26 mouse cellular contexts compared by ENCODE assay signal in the genomic region with DNA sequence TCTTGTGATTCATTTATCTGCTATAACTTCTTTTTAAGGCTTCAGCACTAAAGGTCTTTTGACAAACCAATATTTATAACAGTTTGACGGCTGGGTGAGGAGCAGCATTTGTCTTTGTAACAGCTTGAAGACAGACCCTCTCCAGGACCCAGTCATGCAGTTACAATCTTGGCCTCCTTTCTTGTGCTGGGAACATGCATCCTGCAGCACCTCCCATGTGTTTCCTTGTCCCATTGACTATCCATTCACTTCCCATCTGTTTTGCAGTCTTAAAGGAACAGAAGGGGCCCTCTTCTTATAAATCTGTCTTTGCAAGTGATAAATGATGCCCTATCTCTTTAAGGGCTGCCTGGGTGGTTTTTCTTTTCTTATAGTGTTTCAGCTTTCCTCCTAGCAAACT.
DNase-seq lines count a peak whose midpoint lies in the region; ATAC-seq and TF ChIP-seq lines count a peak whose summit lies in the region.
"Had no signal": no experiment of that assay in that cellular context is flagged by ENCODE, and none has a peak within 500 bp of the region (broad histone marks: within the 10 kb centered on the region; RNA-seq: fewer than 3 reads in every experiment).

No protein-coding gene starts in this region.

- 8% methylated on average over 1 of the region's 1 CpGs for WGBS in hindbrain, embryonic 16.5 days
- WGBS in hindbrain, embryonic 10.5 days: 42% methylated on average over 1 of the region's 1 CpGs
- WGBS in midbrain, postnatal 0 days: 42% methylated on average over 1 of the region's 1 CpGs
- 42% methylated on average over 1 of the region's 1 CpGs for WGBS in midbrain, embryonic 15.5 days

- no peaks in the 10 kb centered on the region for H3K36me3 ChIP-seq in hindbrain, embryonic 16.5 days (ENCODE audit: control insufficient read depth, insufficient read depth, low read length)
- H3K36me3 ChIP-seq in hindbrain, embryonic 10.5 days: peaks cover 41% of the 10 kb centered on the region
- H3K36me3 ChIP-seq in midbrain, postnatal 0 days (ENCODE audit: insufficient read depth, low read length): 0 out of 2 replicates have a peak, but pooled peaks cover 18% of the 10 kb centered on the region
- peaks cover 3% of the 10 kb centered on the region for H3K36me3 ChIP-seq in midbrain, embryonic 15.5 days (replicated peaks)

- H3K9me3 ChIP-seq in hindbrain, embryonic 16.5 days (ENCODE audit: control insufficient read depth, low read length): no peaks in the 10 kb centered on the region; the same call in 1 of the 2 replicates
- H3K9me3 ChIP-seq in hindbrain, embryonic 10.5 days: no peaks in the 10 kb centered on the region
- H3K9me3 ChIP-seq in midbrain, postnatal 0 days (ENCODE audit: low read length): no peaks in the 10 kb centered on the region
- H3K9me3 ChIP-seq in midbrain, embryonic 15.5 days: no peaks in the 10 kb centered on the region
- H3K9me3 ChIP-seq: embryonic facial prominence, embryonic 15.5 days; heart, embryonic 13.5 days; hindbrain, embryonic 13.5 days; limb, embryonic 10.5 days; liver, embryonic 15.5 days; lung, embryonic 15.5 days; neural tube, embryonic 13.5 days had no signal

- H3K9ac ChIP-seq in hindbrain, embryonic 16.5 days (ENCODE audit: low read depth, low read length): no peak overlapping the region
- H3K9ac ChIP-seq in midbrain, postnatal 0 days (replicated peaks; ENCODE audit: low read length, poor library complexity, severe bottlenecking): no peak overlapping the region
- no peak overlapping the region for H3K9ac ChIP-seq in midbrain, embryonic 15.5 days
- H3K9ac ChIP-seq: embryonic facial prominence, embryonic 15.5 days; heart, embryonic 13.5 days; hindbrain, embryonic 13.5 days; liver, embryonic 15.5 days; lung, embryonic 15.5 days; neural tube, embryonic 13.5 days had no signal

- ATAC-seq in hindbrain, embryonic 16.5 days: peak; percentile 37; the same call in 1 of the 2 replicates
- ATAC-seq in midbrain, postnatal 0 days (ENCODE audit: low FRiP score): no peak
- no peak for ATAC-seq in midbrain, embryonic 15.5 days (replicated peaks)
- ATAC-seq: intestine, postnatal 0 days had no signal

- H3K27ac ChIP-seq in hindbrain, embryonic 16.5 days (ENCODE audit: low read depth, low read length): no peak overlapping the region
- H3K27ac ChIP-seq in hindbrain, embryonic 10.5 days: no peak overlapping the region
- H3K27ac ChIP-seq in midbrain, postnatal 0 days (ENCODE audit: low read depth, low read length): no peak overlapping the region
- no peak overlapping the region for H3K27ac ChIP-seq in midbrain, embryonic 15.5 days
- H3K27ac ChIP-seq: embryonic facial prominence, embryonic 15.5 days; heart, embryonic 13.5 days; hindbrain, embryonic 13.5 days; left cerebral cortex, adult 2 months; limb, embryonic 10.5 days; liver, embryonic 15.5 days; lung, embryonic 15.5 days; neural tube, embryonic 13.5 days had no signal

- no peak overlapping the region for H3K4me3 ChIP-seq in hindbrain, embryonic 16.5 days (ENCODE audit: low read length)
- H3K4me3 ChIP-seq in hindbrain, embryonic 10.5 days: no peak overlapping the region
- H3K4me3 ChIP-seq in midbrain, postnatal 0 days (ENCODE audit: low read depth, low read length): no peak overlapping the region
- no peak overlapping the region for H3K4me3 ChIP-seq in midbrain, embryonic 15.5 days
- H3K4me3 ChIP-seq: embryonic facial prominence, embryonic 15.5 days; heart, embryonic 13.5 days; hindbrain, embryonic 13.5 days; left cerebral cortex, adult 2 months; limb, embryonic 10.5 days; liver, embryonic 15.5 days; lung, embryonic 15.5 days; neural tube, embryonic 13.5 days had no signal

- DNase-seq in cerebellum, postnatal 14 days: peak; percentile 29 to 60
- no peak for DNase-seq in cerebellum, adult 18-20 months
- no peak for DNase-seq in hindbrain, embryonic 10.5 days (ENCODE audit: low spot score)
- DNase-seq in midbrain, postnatal 0 days (ENCODE audit: low spot score): peak; percentile 70
- peak; percentile 69 for DNase-seq in mesoderm, embryonic 11.5 days (ENCODE audit: low read depth, low spot score)
- no peak for DNase-seq in adrenal gland, postnatal 4 days (ENCODE audit: low spot score in 2 of 2)
- DNase-seq: adrenal gland, postnatal 10 days; cerebellum, adult 9-10 months; gastrocnemius, postnatal 10 days; heart, adult 18-20 months; heart, postnatal 14 days; liver; lung, postnatal 4 days; thymus, adult 18-20 months; thymus, postnatal 4 days had no signal

- TF ChIP-seq CTCF in midbrain, postnatal 0 days (IDR thresholded peaks at IDR 0.05): no peak

- no peak overlapping the region for H3K4me2 ChIP-seq in hindbrain, embryonic 16.5 days (ENCODE audit: low read length)
- H3K4me2 ChIP-seq in midbrain, postnatal 0 days (ENCODE audit: low read depth, low read length, poor library complexity, severe bottlenecking): no peak overlapping the region
- H3K4me2 ChIP-seq in midbrain, embryonic 15.5 days: no peak overlapping the region
- H3K4me2 ChIP-seq: embryonic facial prominence, embryonic 15.5 days; heart, embryonic 13.5 days; hindbrain, embryonic 13.5 days; liver, embryonic 15.5 days; lung, embryonic 15.5 days; neural tube, embryonic 13.5 days had no signal

- H3K27me3 ChIP-seq in hindbrain, embryonic 16.5 days (replicated peaks; ENCODE audit: control insufficient read depth, insufficient read depth, low read length): no peaks in the 10 kb centered on the region
- H3K27me3 ChIP-seq in hindbrain, embryonic 10.5 days (ENCODE audit: insufficient read depth, poor library complexity, severe bottlenecking): peaks cover 82% of the 10 kb centered on the region
- H3K27me3 ChIP-seq in midbrain, postnatal 0 days (ENCODE audit: insufficient read depth, low read length): no peaks in the 10 kb centered on the region
- H3K27me3 ChIP-seq in midbrain, embryonic 15.5 days (replicated peaks): no peaks in the 10 kb centered on the region
- H3K27me3 ChIP-seq: embryonic facial prominence, embryonic 15.5 days; heart, embryonic 13.5 days; liver, embryonic 15.5 days; lung, embryonic 15.5 days had no signal

- no peaks in the 10 kb centered on the region for H3K4me1 ChIP-seq in hindbrain, embryonic 16.5 days (ENCODE audit: control insufficient read depth, insufficient read depth, low read depth, low read length)
- H3K4me1 ChIP-seq in hindbrain, embryonic 10.5 days (replicated peaks): peaks cover 5% of the 10 kb centered on the region; the same call in 1 of the 2 replicates
- no peaks in the 10 kb centered on the region for H3K4me1 ChIP-seq in midbrain, postnatal 0 days (ENCODE audit: insufficient read depth, low read length)
- no peaks in the 10 kb centered on the region for H3K4me1 ChIP-seq in midbrain, embryonic 15.5 days
- H3K4me1 ChIP-seq: embryonic facial prominence, embryonic 15.5 days; heart, embryonic 13.5 days; hindbrain, embryonic 13.5 days; limb, embryonic 10.5 days; liver, embryonic 15.5 days; lung, embryonic 15.5 days had no signal

Comparison
In these comparisons a context has a peak if more than half of its experiments do, and no peak if none do; other contexts are left out.
1. DNase-seq: peak in cerebellum, postnatal 14 days (2 of 2), midbrain, postnatal 0 days (single experiment) and mesoderm, embryonic 11.5 days (single experiment); none in cerebellum, adult 18-20 months (0 of 2), hindbrain, embryonic 10.5 days (single experiment) and adrenal gland, postnatal 4 days (0 of 2).